ENCODE assay signal across 13 mouse cellular contexts in the genomic region with DNA sequence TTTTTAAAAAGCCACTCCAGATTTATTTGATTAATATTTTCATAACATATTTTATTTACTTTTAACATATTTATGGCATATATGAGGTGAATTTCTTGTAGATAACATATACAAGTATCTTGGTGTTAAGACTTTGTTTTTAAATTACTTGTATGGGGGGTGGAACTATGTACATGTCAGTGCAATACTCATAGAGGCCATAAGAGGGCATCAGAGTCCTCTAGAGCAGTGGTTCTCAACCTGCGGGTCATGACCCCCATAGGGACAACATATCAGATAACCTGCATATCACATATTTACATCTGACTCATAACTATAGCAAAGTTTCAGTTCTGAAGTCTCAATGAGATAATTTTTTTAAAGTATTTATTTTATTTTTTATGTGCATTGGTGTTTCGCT. TPM values are rescaled to one million over a fixed set of nuclear protein-coding genes. Genes with fewer than 3 reads are reported as not detected.
DNase-seq lines count a peak whose midpoint lies in the region; ATAC-seq and TF ChIP-seq lines count a peak whose summit lies in the region.
"Had no signal": no experiment of that assay in that cellular context is flagged by ENCODE, and none has a peak within 500 bp of the region (broad histone marks: within the 10 kb centered on the region; RNA-seq: fewer than 3 reads in every experiment).

No protein-coding gene starts in this region.

- in situ Hi-C loops in ES-E14 (cut with MboI; ENCODE audit: low sequenced_read_pairs in 2 of 2, unreplicated experiment in 2 of 2), result no loop called here

- WGBS in hindbrain, postnatal 0 days, result 85% methylated on average over 2 of the region's 2 CpGs
- 85% methylated on average over 2 of the region's 2 CpGs for WGBS in hindbrain, embryonic 13.5 days
- WGBS in forebrain, embryonic 11.5 days, result 81% methylated on average over 2 of the region's 2 CpGs

- peak; percentile 54 for TF ChIP-seq CTCF in hindbrain, postnatal 0 days (IDR thresholded peaks at IDR 0.05; ENCODE audit: low read depth)

- intact Hi-C loops in left cerebral cortex, postnatal 14 days (cut with DNase I), result no loop called here

- H3K9ac ChIP-seq in hindbrain, postnatal 0 days (replicated peaks; ENCODE audit: low read length), result no peak overlapping the region
- H3K9ac ChIP-seq in hindbrain, embryonic 13.5 days, result no peak overlapping the region
- no peak overlapping the region for H3K9ac ChIP-seq in ES-E14 (ENCODE audit: insufficient read depth, low read depth, low read length, poor library complexity, severe bottlenecking)
- no peak overlapping the region for H3K9ac ChIP-seq in forebrain, embryonic 11.5 days (ENCODE audit: low read length)
- H3K9ac ChIP-seq: heart, embryonic 13.5 days; midbrain, embryonic 12.5 days had no signal

- no peaks in the 10 kb centered on the region for H3K36me3 ChIP-seq in hindbrain, postnatal 0 days (ENCODE audit: insufficient read depth, low read length)
- H3K36me3 ChIP-seq in hindbrain, embryonic 13.5 days, result no peaks in the 10 kb centered on the region
- no peaks in the 10 kb centered on the region for H3K36me3 ChIP-seq in ES-E14 (ENCODE audit: control insufficient read depth, insufficient read depth, low read length, poor library complexity, severe bottlenecking)
- no peaks in the 10 kb centered on the region for H3K36me3 ChIP-seq in forebrain, embryonic 11.5 days (ENCODE audit: control insufficient read depth, insufficient read depth, low read length)
- H3K36me3 ChIP-seq: forebrain, embryonic 10.5 days; heart, embryonic 13.5 days; midbrain, embryonic 12.5 days had no signal

- H3K4me1 ChIP-seq in hindbrain, postnatal 0 days (ENCODE audit: insufficient read depth, low read length), result no peaks in the 10 kb centered on the region
- H3K4me1 ChIP-seq in hindbrain, embryonic 13.5 days (replicated peaks), result no peaks in the 10 kb centered on the region
- H3K4me1 ChIP-seq in ES-E14 (ENCODE audit: control insufficient read depth in 2 of 2, insufficient read depth in 2 of 2, low read length in 2 of 2, poor library complexity in 1 of 2), result peaks cover 0 to 2% of the 10 kb centered on the region in 2 experiments; a peak in 1 of 4 replicates
- no peaks in the 10 kb centered on the region for H3K4me1 ChIP-seq in forebrain, embryonic 11.5 days (replicated peaks; ENCODE audit: control insufficient read depth, insufficient read depth, low read length)
- H3K4me1 ChIP-seq: midbrain, embryonic 12.5 days had no signal

- no peak for ATAC-seq in hindbrain, postnatal 0 days
- no peak for ATAC-seq in hindbrain, embryonic 13.5 days (ENCODE audit: low FRiP score)
- ATAC-seq in forebrain, embryonic 11.5 days (replicated peaks; ENCODE audit: low FRiP score), result no peak

- H3K9me3 ChIP-seq in hindbrain, postnatal 0 days (ENCODE audit: low read length), result no peaks in the 10 kb centered on the region
- no peaks in the 10 kb centered on the region for H3K9me3 ChIP-seq in hindbrain, embryonic 13.5 days
- H3K9me3 ChIP-seq in ES-E14 (ENCODE audit: control insufficient read depth, insufficient read depth, low read depth, low read length), result no peaks in the 10 kb centered on the region
- no peaks in the 10 kb centered on the region for H3K9me3 ChIP-seq in forebrain, embryonic 11.5 days (ENCODE audit: control insufficient read depth, low read length)
- H3K9me3 ChIP-seq: forebrain, embryonic 10.5 days; heart, embryonic 13.5 days; midbrain, embryonic 12.5 days had no signal

- H3K27ac ChIP-seq in hindbrain, postnatal 0 days, result no peak overlapping the region
- no peak overlapping the region for H3K27ac ChIP-seq in hindbrain, embryonic 13.5 days
- H3K27ac ChIP-seq in ES-E14 (ENCODE audit: insufficient read depth, low read depth, low read length, poor library complexity, severe bottlenecking), result no peak overlapping the region
- H3K27ac ChIP-seq in forebrain, embryonic 11.5 days (ENCODE audit: low read depth, low read length), result no peak overlapping the region
- H3K27ac ChIP-seq: forebrain, embryonic 10.5 days; heart, embryonic 13.5 days; midbrain, embryonic 12.5 days had no signal

- peak; percentile 45 for DNase-seq in hindbrain, postnatal 0 days (ENCODE audit: low spot score)
- DNase-seq in 416B (ENCODE audit: low read depth) (peak; percentile 78), ES-E14 (ENCODE audit: low read depth, low spot score) (peak; percentile 51)
- peak; percentile 72 for DNase-seq in induced T-regulatory cell, adult 2 months (ENCODE audit: low read depth)
- no peak for DNase-seq in left cerebral cortex, postnatal 14 days (ENCODE audit: low spot score in 2 of 2)
- DNase-seq in adrenal gland, adult 8-10 months, result no peak
- no peak for DNase-seq in forebrain, embryonic 11.5 days (ENCODE audit: low spot score)
- DNase-seq: kidney, adult 8-10 months had no signal

- H3K4me2 ChIP-seq in hindbrain, postnatal 0 days (ENCODE audit: low read depth, low read length), result no peak overlapping the region
- H3K4me2 ChIP-seq in hindbrain, embryonic 13.5 days, result no peak overlapping the region
- no peak overlapping the region for H3K4me2 ChIP-seq in forebrain, embryonic 11.5 days (ENCODE audit: low read depth, low read length, severe bottlenecking)
- H3K4me2 ChIP-seq: heart, embryonic 13.5 days; midbrain, embryonic 12.5 days had no signal

- H3K27me3 ChIP-seq in hindbrain, postnatal 0 days (ENCODE audit: insufficient read depth, low read length), result no peaks in the 10 kb centered on the region
- no peaks in the 10 kb centered on the region for H3K27me3 ChIP-seq in hindbrain, embryonic 13.5 days
- no peaks in the 10 kb centered on the region for H3K27me3 ChIP-seq in forebrain, embryonic 11.5 days (ENCODE audit: control insufficient read depth, insufficient read depth, low read length)
- H3K27me3 ChIP-seq: heart, embryonic 13.5 days; midbrain, embryonic 12.5 days had no signal

- no peak overlapping the region for H3K4me3 ChIP-seq in hindbrain, postnatal 0 days (ENCODE audit: low read length)
- H3K4me3 ChIP-seq in hindbrain, embryonic 13.5 days, result no peak overlapping the region
- H3K4me3 ChIP-seq in ES-E14 (ENCODE audit: insufficient read depth in 1 of 2, low read depth in 1 of 2, low read length in 2 of 2, poor library complexity in 1 of 2, severe bottlenecking in 1 of 2), result no peak overlapping the region
- no peak overlapping the region for H3K4me3 ChIP-seq in forebrain, embryonic 11.5 days (ENCODE audit: low read depth, low read length)
- H3K4me3 ChIP-seq: forebrain, embryonic 10.5 days; heart, embryonic 13.5 days; midbrain, embryonic 12.5 days had no signal

TF ChIP-seq in ES-E14, 5 proteins besides CTCF, POLR2A, EP300 and RAD21:
- TF ChIP-seq ZNF384 (IDR thresholded peaks at IDR 0.05; ENCODE audit: low read depth, low read length) (no peak), CHD2 (IDR thresholded peaks at IDR 0.05; ENCODE audit: low read depth, low read length) (peak; percentile 97), ZC3H11A (IDR thresholded peaks at IDR 0.05; ENCODE audit: borderline replicate concordance, low read depth, low read length) (peak; percentile 52; the same call in 1 of the 2 replicates), HCFC1 (IDR thresholded peaks at IDR 0.05; ENCODE audit: borderline replicate concordance, insufficient read depth, low read length) (no peak), MAFK (IDR thresholded peaks at IDR 0.05; ENCODE audit: insufficient read depth, low read depth, low read length) (no peak)

RNA-seq across cellular contexts. Expression of a gene that starts 6.7 kb away (rescaled TPM):
- 92.1 and 96.0 TPM in 2 replicates for total RNA-seq in hindbrain, postnatal 0 days (2014; rRNA removed)
- 98.6 and 104 TPM in 2 replicates for polyA plus RNA-seq in hindbrain, postnatal 0 days (2015; fragmentation: Nextera tagmentation; extraction: Ambion mirVana)
- polyA plus RNA-seq in hindbrain, embryonic 13.5 days (2015; fragmentation: Nextera tagmentation; extraction: Ambion mirVana), result 58.3 and 60.5 TPM in 2 replicates
- total RNA-seq in ES-E14 (2012; rRNA removed), result 5.7 and 6.7 TPM in 2 replicates
- total RNA-seq in left cerebral cortex, postnatal 14 days (2021), result 100 to 1,000 TPM; 134 to 140 TPM
- 10 to 100 TPM; 56.0 to 79.4 (median 66.8) TPM for total RNA-seq in adrenal gland, adult 8-10 months (2022)
- 31.1 and 34.1 TPM in 2 replicates for polyA plus RNA-seq in forebrain, embryonic 11.5 days (2014; fragmentation: Nextera tagmentation; extraction: Ambion mirVana)

RNA-seq across cellular contexts. Expression of a gene that starts 48.2 kb away (rescaled TPM):
- total RNA-seq in hindbrain, postnatal 0 days (2014; rRNA removed), result 0.73 TPM in 1 of 2 replicates, not detected in the other
- polyA plus RNA-seq in hindbrain, postnatal 0 days (2015; fragmentation: Nextera tagmentation; extraction: Ambion mirVana), result not detected in 2 replicates
- not detected in 2 replicates for polyA plus RNA-seq in hindbrain, embryonic 13.5 days (2015; fragmentation: Nextera tagmentation; extraction: Ambion mirVana)
- 0.71 and 1.1 TPM in 2 replicates for total RNA-seq in ES-E14 (2012; rRNA removed)
- total RNA-seq in left cerebral cortex, postnatal 14 days (2021), result under 1 TPM in 1 of 2 experiments, not detected in 1; 0.36 TPM
- total RNA-seq in adrenal gland, adult 8-10 months (2022), result under 1 TPM in 2 of 4 experiments, not detected in 2; 0.41 to 0.97 TPM
- not detected in 2 replicates for polyA plus RNA-seq in forebrain, embryonic 11.5 days (2014; fragmentation: Nextera tagmentation; extraction: Ambion mirVana)
- polyA plus RNA-seq: forebrain, embryonic 10.5 days; heart, embryonic 13.5 days; midbrain, embryonic 12.5 days; stomach, embryonic 16.5 days had no signal

Comparison
In these comparisons a context has a peak if more than half of its experiments do, and no peak if none do; other contexts are left out.
1. DNase-seq: peak in hindbrain, postnatal 0 days (single experiment), 416B (single experiment), ES-E14 (single experiment) and induced T-regulatory cell, adult 2 months (single experiment); none in left cerebral cortex, postnatal 14 days (0 of 2), adrenal gland, adult 8-10 months (single experiment) and forebrain, embryonic 11.5 days (single experiment).